Mouse (Mus musculus): ENCODE measurements around the gene Maz.

The Maz gene

DNA sequence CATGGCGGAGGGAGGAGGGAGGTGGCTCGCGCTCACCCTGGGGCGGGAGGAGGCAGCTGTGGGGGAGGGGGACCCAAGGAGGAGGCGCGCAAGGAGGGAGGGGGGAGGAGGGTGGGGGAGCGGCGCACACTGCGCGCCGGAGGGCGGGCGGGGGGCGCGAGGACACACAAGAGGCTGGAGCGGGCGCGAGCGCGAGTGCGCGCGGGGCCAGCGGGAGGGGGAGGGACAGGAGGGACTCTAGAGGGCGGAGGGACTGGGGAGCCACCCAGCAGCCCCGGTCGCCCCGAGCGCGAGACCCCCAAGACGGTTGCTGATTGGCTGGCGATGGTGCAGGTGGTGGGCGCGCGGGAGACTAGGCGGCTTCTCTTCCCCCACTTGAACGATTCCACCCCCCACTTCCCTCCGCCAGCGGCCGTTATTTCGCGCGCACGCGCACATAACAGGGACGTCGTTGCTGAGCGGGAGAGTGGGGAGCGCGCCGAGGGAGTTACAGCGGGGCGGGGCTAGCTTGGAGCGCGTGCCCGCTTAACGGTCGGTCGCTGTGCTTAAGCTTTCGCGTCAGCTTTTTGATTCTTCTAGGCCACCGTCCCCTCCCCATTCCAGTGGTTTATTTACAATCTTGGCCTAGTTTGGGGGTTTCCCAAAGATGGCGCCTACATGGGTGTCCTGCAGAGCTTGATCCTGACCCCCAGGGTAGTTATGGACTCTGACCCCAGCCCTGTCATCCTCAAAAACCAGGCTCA, at the start of gene Maz:
TSS of gene Maz (minus strand) at position 54 of the 743 bp plus-strand sequence.
- DNase-seq = peak; percentile 99 to 100

GRCm38 (mm10) chr7:127076188-127076587, 49.4 kb upstream of the Maz start:
- DNase-seq = peak; percentile 49 to 74

- DNase-seq = no peak
Observed at GRCm38 (mm10) chr7:127073221-127073620, 46.4 kb upstream of the Maz start.

GRCm38 (mm10) chr7:127070871-127071413, 44.1 kb upstream of the Maz start:
- no peak for DNase-seq

- DNase-seq = no peak
Observed at GRCm38 (mm10) chr7:127066317-127066716, 39.5 kb upstream of the Maz start.

DNA sequence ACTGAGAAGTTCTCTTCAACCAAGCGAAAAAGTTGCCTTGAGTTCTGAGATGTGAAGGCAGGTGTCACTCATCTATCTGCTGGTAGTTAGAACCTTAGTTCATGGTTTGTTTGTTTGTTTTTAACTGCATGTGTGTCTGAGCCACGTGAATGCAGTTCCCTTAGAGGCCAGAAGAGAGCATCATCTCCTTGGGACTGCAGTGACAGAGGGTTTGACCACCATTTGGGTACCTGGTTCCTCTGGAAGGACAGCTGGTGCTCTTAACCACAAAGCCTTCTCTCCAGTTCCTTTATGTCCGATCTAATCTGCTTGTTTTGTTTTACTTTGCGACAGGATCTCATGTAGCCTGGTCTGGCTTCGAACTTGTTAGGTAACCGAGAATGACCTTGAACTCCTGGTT, 38.7 kb upstream of the Maz start:
- no peak for DNase-seq

DNA sequence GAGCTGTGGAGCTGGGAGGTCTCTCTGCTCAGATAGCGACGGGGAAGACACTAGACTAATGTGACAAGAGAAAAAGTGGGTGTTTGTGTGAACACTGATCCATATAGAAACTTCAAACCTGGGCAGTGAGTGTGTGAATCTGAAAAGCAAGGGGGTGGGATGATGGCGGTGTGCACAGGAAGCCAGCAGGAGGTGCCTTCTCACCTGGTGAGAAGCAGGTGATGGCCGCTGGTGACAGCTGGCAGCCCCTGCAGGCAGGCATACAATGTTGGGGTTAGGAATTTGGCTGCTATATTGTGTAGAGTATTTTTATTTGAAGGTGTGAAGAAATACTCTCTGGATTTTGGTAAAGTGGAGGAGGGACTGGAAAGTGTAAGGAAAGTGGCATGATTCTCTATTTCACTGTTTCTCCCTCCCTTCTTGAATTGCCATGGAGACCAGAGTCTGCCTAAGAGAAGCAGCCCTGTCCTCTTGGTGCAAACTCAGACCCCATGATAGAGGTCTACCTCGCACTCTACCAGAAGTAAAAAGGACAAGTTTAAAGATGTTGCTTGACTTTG, 28.3 kb upstream of the Maz start:
- DNase-seq = no peak

- peak; percentile 86 to 94 for DNase-seq
Observed at GRCm38 (mm10) chr7:127041851-127042672, 15.2 kb upstream of the Maz start, which contains the start of gene Kif22. Kif22 (minus strand) TSS chr7:127042471.

- no peak for DNase-seq
Observed at GRCm38 (mm10) chr7:127031244-127031643, 4.4 kb upstream of the Maz start.

DNA sequence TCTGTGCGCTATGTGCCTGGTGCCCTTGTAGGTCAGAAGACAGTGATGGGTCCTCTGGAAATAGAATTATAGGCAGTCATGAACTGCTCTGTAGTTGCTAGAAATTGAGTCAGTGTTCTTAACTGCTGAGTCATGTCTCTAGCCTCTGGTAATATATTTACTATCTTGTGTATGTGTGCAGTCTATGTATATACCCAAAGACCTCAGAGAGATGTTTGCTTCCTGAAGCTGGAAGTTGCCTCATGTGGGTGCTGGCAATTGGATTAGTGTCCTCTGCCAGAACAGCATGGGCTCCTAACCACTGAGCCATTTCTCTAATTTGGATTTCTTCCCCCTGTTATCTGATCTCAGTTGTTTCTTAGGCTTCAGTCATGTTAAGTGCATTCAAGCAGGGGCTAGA, 3.3 kb upstream of the Maz start:
- no peak for DNase-seq

- DNase-seq = no peak
Observed at GRCm38 (mm10) chr7:127027885-127028284, 1.0 kb upstream of the Maz start.

- DNase-seq = no peak
Observed at GRCm38 (mm10) chr7:127026616-127026983, 237 bp downstream of the Maz start.

DNA sequence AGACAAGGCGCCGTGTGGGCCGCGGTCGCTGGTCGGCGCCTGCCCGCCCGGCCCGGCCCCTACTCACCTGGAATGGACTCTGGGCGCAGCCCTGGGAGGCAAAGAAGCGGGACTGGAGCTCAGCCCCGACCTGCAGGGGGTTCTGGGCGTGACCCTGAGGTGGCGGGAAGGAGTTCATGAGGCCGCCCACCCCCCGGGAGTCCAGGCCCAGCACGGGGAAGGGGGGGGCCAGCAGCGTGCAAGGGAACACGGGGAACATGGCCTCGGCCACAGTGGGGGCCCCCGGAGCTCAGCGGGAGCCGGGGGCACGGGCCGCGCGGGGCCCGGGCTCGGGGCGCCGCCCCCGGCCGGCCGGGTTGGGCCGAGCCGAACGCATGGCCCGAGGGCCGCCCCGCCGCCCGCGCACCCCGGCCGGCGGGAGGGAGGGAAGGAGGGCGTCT, 656 bp downstream of the Maz start:
- peak; percentile 74 to 78 for DNase-seq

- no peak for DNase-seq
Observed at GRCm38 (mm10) chr7:127025556-127026160, 1.2 kb downstream of the Maz start.

DNA sequence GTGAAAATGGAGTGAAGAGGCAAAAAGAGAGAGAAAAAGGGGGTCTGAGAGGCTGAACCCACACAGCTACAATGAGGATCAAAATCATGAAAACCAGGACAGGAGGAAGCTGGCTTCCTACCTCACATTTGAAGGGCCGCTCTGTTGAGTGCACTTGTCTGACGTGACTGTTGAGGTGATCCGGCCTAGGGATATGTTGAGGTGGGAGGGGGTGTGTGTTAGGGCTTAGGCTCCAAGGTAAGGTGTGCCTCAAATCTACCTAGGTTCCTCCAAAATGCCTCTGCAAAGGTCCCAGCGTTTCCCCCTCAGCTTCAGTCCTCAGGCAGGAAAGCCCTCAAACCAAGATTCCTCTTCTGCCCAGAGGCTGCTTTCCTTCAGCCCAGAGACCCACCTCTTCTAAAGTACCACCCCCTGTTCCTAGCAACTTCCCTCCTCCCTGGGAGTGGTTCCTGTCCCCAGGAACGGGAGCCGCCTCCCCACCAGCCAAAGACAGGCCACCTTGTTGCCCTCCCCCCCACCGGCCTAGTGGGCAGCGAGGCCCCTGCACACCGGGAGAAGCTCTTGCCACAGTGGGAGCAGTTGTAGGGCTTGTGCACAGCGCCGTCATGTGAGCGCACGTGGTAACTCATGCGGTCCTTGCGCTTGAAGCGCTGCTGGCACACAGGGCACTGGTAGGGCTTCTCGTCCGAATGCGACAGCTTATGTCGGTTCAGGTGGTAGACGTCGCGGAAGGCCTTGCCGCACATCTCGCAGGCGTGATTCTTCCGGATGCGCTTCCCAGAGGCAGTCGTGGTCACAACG, 1.9 kb downstream of the Maz start:
- DNase-seq = peak; percentile 85 to 87

DNA sequence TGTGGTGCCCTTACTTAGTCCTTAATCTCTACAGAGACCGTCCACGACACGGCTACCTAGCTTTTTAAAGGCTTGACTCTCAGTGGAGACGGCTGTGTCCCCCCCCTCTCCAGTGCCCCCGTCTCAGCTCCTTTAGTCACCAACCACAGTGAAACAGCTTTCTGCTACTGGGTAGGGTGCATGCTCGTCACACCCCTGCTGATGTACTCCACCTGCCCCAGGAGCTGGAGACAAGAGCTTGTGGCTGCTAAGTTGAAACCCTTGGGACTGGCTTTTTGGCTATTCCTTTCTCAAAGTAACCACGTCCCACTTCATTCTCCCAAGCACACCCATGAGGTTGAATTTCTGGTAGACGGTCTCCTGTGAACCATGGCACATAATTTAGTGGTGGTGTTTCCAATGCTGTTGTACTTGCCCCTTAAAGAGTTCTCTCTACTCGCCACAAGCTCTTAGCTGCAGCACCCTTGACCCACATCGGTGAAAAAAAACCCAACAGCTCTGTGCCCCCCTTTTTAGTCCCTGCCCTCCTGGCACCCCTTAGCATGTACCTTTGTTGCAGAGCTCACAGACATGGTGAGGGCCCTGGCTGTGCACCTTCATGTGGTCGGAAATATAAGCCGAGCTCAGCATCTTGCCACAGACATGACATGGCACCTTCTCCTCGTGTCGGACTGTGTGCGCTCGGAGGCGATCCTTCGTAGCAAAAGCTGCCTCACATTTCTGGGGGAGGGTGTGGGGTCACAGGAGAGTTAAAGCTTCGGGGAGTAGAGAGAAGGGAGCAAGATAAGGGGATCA, 2.7 kb downstream of the Maz start:
- no peak for DNase-seq

DNA sequence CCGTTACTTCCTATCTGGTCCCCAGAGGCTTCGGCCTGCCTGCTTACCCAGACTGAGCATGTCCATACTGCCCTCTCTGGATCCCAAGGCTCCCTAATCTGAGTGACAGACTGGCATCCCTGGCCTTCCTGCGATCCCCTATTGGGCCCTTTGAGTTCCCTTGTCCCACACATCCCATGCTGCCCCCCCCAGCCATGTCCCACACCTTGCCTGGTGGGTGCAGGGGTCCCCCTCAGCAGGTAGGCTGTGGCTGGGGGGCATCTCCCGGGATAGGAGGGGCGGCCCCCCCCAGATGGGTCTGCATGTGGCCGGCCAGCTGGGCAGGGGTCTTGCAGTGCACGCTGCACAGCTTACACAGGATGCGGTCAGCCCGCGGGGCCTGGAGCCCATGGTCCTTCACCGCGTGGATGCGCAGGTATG, 3.6 kb downstream of the Maz start:
- no peak for DNase-seq

DNA sequence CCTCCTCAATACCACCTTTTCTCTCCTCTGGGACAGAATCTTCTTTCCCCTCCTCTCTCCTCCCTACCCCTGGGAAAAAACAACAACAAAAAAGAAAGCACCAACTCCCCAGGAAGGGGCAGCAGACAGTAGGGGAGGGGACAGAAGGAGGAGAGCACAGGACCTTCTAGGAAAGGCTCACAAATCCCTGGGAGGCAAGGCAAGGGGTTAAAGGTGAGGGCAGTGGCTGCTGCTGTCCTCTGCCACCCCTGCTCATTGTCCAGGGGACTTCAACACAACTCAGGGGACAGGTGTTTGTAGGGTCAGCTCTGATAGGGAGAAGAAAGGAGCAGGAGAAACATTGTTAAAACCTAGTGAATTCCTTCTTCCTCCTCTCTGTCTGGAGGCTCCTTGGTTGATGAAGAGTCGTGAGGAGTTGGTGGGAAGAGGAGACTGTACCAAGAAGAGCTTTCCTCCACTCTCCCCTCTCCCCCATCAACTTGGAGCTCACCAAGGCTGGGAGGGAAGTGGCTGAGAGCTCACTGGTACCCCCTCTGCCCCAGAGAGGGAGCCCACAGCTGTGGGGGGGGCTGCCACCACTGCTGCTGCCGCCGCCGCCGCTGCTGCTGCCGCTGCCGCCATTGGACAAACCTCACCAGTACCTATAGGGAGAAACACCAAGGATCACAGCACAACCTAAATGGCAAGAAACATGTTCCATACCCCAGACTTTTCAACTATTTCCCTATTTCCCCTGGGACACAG, 4.1 kb downstream of the Maz start:
- DNase-seq = no peak

- DNase-seq = no peak
Observed at GRCm38 (mm10) chr7:127021563-127022527, 5.0 kb downstream of the Maz start.

All from kidney, adult 8-10 months (tissue).